Mouse (Mus musculus) brown adipose tissue, adult 24 weeks (tissue): ENCODE measurements around the gene Uqcc2. TPM values are rescaled to one million over a fixed set of nuclear protein-coding genes. Genes with fewer than 3 reads are reported as not detected.

ENCODE experiments used
- H3K27ac ChIP-seq: fragments of 200-500 bp; replicated peaks from 2 replicates; pipeline ENCODE4 v1.5.1; 2012; ENCODE audit warnings: low read depth, mild to moderate bottlenecking, low read length
- H3K4me1 ChIP-seq: fragments of 200-500 bp; 2 replicates; pipeline ENCODE4 v1.6.1; 2012; ENCODE audit warnings: low read length, mixed read lengths; ENCODE audit not compliant: control insufficient read depth, insufficient read depth, insufficient read length
- H3K4me3 ChIP-seq: fragments of 200-500 bp; 2 replicates; pipeline ENCODE4 v1.5.1; 2012; ENCODE audit warnings: low read depth, mild to moderate bottlenecking, low read length, moderate library complexity; ENCODE audit not compliant: insufficient read depth
- polyA plus RNA-seq: library from polyadenylated mRNA; stranded (reverse); fragments of >200 nt; gene quantifications from 2 replicates; pipeline ENCODE4 v1.2.4, GENCODE M21; 2012; ENCODE audit not compliant: missing spikeins, insufficient read depth, insufficient read length

Uqcc2 gene
- polyA plus RNA-seq, 1 experiment, result 350 TPM

GRCm38 (mm10) chr17:27087426-27087825 is 46.3 kb downstream of the Uqcc2 start:
- no peak overlapping the region for H3K27ac ChIP-seq
- no peaks in the 10 kb centered on the region for H3K4me1 ChIP-seq
- no peak overlapping the region for H3K4me3 ChIP-seq

- no peak overlapping the region for H3K4me3 ChIP-seq
These were observed 48.0 kb downstream of the Uqcc2 start for GRCm38 (mm10) chr17:27085676-27086075.

GRCm38 (mm10) chr17:27083601-27084000 is 50.1 kb downstream of the Uqcc2 start:
- Histone ChIP-seq H3K27ac (no peak overlapping the region), H3K4me1 (no peaks in the 10 kb centered on the region), H3K4me3 (no peak overlapping the region)

More at GRCm38 (mm10) chr17:27085676-27086075, 48.0 kb downstream of the Uqcc2 start:
- no peak overlapping the region for H3K27ac ChIP-seq
- no peaks in the 10 kb centered on the region for H3K4me1 ChIP-seq

GRCm38 (mm10) chr17:27082796-27083195 is 50.9 kb downstream of the Uqcc2 start:
- Histone ChIP-seq H3K27ac (no peak overlapping the region), H3K4me1 (no peaks in the 10 kb centered on the region)

GRCm38 (mm10) chr17:27081868-27082267 is 51.8 kb downstream of the Uqcc2 start:
- Histone ChIP-seq H3K4me3 (no peak overlapping the region), H3K27ac (no peak overlapping the region), H3K4me1 (no peaks in the 10 kb centered on the region)

More at GRCm38 (mm10) chr17:27082796-27083195, 50.9 kb downstream of the Uqcc2 start:
- H3K4me3 ChIP-seq, result no peak overlapping the region

- no peak overlapping the region for H3K4me3 ChIP-seq
- H3K27ac ChIP-seq, result no peak overlapping the region
- H3K4me1 ChIP-seq, result no peaks in the 10 kb centered on the region
These were observed 55.2 kb downstream of the Uqcc2 start for GRCm38 (mm10) chr17:27078499-27078898.

GRCm38 (mm10) chr17:27077920-27078319 is 55.8 kb downstream of the Uqcc2 start:
- Histone ChIP-seq H3K4me3 (no peak overlapping the region), H3K27ac (no peak overlapping the region), H3K4me1 (no peaks in the 10 kb centered on the region)

GRCm38 (mm10) chr17:27077133-27077532 is 56.6 kb downstream of the Uqcc2 start:
- no peaks in the 10 kb centered on the region for H3K4me1 ChIP-seq
- H3K27ac ChIP-seq, result no peak overlapping the region
- H3K4me3 ChIP-seq, result no peak overlapping the region

- H3K4me3 ChIP-seq, result no peak overlapping the region
- no peak overlapping the region for H3K27ac ChIP-seq
- no peaks in the 10 kb centered on the region for H3K4me1 ChIP-seq
These were observed 58.6 kb downstream of the Uqcc2 start for GRCm38 (mm10) chr17:27074849-27075745.

- no peaks in the 10 kb centered on the region for H3K4me1 ChIP-seq
- no peak overlapping the region for H3K4me3 ChIP-seq
- H3K27ac ChIP-seq, result no peak overlapping the region
These were observed 59.5 kb downstream of the Uqcc2 start for GRCm38 (mm10) chr17:27074236-27074635.

- no peak overlapping the region for H3K27ac ChIP-seq
- H3K4me3 ChIP-seq, result no peak overlapping the region
- no peaks in the 10 kb centered on the region for H3K4me1 ChIP-seq
These were observed 59.9 kb downstream of the Uqcc2 start for GRCm38 (mm10) chr17:27073778-27074177.

GRCm38 (mm10) chr17:27073126-27073525 is 60.6 kb downstream of the Uqcc2 start:
- no peak overlapping the region for H3K4me3 ChIP-seq
- H3K4me1 ChIP-seq, result no peaks in the 10 kb centered on the region

More at GRCm38 (mm10) chr17:27073126-27073525, 60.6 kb downstream of the Uqcc2 start:
- H3K27ac ChIP-seq, result no peak overlapping the region

Other genes with a start within 250 kb of the Uqcc2 start
- not detected in 2 replicates for gene Kifc5b, start 216.8 kb downstream of the Uqcc2 start, polyA plus RNA-seq
- gene Phf1, start 200.9 kb downstream of the Uqcc2 start, polyA plus RNA-seq, result 13.1 and 15.7 TPM in 2 replicates
- 142 and 151 TPM in 2 replicates for gene Cuta, start 194.3 kb downstream of the Uqcc2 start, polyA plus RNA-seq
- gene Syngap1, start 192.7 kb downstream of the Uqcc2 start, polyA plus RNA-seq, result 1.1 and 1.6 TPM in 2 replicates
- gene Zbtb9, start 160.7 kb downstream of the Uqcc2 start, polyA plus RNA-seq, result 2.4 and 3.0 TPM in 2 replicates
- 29.3 and 35.0 TPM in 2 replicates for gene Bak1, start 104.9 kb downstream of the Uqcc2 start, polyA plus RNA-seq
- gene Itpr3, start 76.6 kb downstream of the Uqcc2 start, polyA plus RNA-seq, result 1.2 and 1.3 TPM in 2 replicates
- gene Ip6k3, start 33.9 kb upstream of the Uqcc2 start, polyA plus RNA-seq, result 0.44 TPM in 1 of 2 replicates, not detected in the other
- gene Lemd2, start 70.6 kb upstream of the Uqcc2 start, polyA plus RNA-seq, result 12.3 and 19.7 TPM in 2 replicates